Comparison of ENCODE assay signal across 27 mouse cellular contexts in genomic region chr8:28371752-28372151, GRCm38 (mm10).
"Had no signal": no experiment of that assay in that cellular context is flagged by ENCODE, and none has a peak within 500 bp of the region (broad histone marks: within the 10 kb centered on the region; RNA-seq: fewer than 3 reads in every experiment).

No protein-coding gene starts in this region.

- H3K27me3 ChIP-seq: heart, embryonic 12.5 days; intestine, embryonic 15.5 days; limb, embryonic 12.5 days; liver, embryonic 13.5 days; liver, embryonic 15.5 days had no signal

- H3K4me1 ChIP-seq: hindbrain, embryonic 10.5 days; intestine, embryonic 15.5 days; limb, embryonic 10.5 days; limb, embryonic 12.5 days; liver, embryonic 13.5 days; liver, embryonic 15.5 days had no signal

- DNase-seq: gastrocnemius, adult 2 months; gastrocnemius, postnatal 10 days; gastrocnemius, postnatal 25 days; heart, adult 18-20 months; heart, postnatal 10 days; heart, postnatal 4 days; kidney, adult 18-20 months; kidney, adult 8-10 months; kidney, postnatal 10 days; kidney, postnatal 25 days; kidney, postnatal 4 days; liver; liver, embryonic 13.5 days; liver, postnatal 0 days had no signal

- H3K9ac ChIP-seq: heart, embryonic 12.5 days; hindbrain, embryonic 14.5 days; intestine, embryonic 15.5 days; limb, embryonic 12.5 days; liver, embryonic 13.5 days; liver, embryonic 15.5 days; liver, postnatal 0 days had no signal

- H3K4me3 ChIP-seq: gastrocnemius, adult 2 months; heart, embryonic 10.5 days; heart, embryonic 12.5 days; hindbrain, embryonic 10.5 days; intestine, embryonic 15.5 days; layer of hippocampus, adult 2 months; left cerebral cortex, adult 2 months; limb, embryonic 10.5 days; limb, embryonic 12.5 days; liver, embryonic 13.5 days; liver, embryonic 15.5 days had no signal

- ATAC-seq: inflammation-experienced regulatory T-cells, adult 6 months; intestine, embryonic 15.5 days; intestine, postnatal 0 days; liver, postnatal 0 days had no signal

- H3K9me3 ChIP-seq: heart, embryonic 10.5 days; heart, embryonic 12.5 days; hindbrain, embryonic 10.5 days; intestine, embryonic 15.5 days; limb, embryonic 10.5 days; limb, embryonic 12.5 days; liver, embryonic 13.5 days; liver, embryonic 15.5 days had no signal

- H3K4me2 ChIP-seq: heart, embryonic 12.5 days; hindbrain, embryonic 14.5 days; intestine, embryonic 15.5 days; limb, embryonic 12.5 days; liver, embryonic 11.5 days; liver, embryonic 13.5 days; liver, embryonic 15.5 days had no signal

- H3K36me3 ChIP-seq: heart, embryonic 10.5 days; heart, embryonic 12.5 days; hindbrain, embryonic 10.5 days; intestine, embryonic 15.5 days; limb, embryonic 10.5 days; limb, embryonic 12.5 days; liver, embryonic 13.5 days; liver, embryonic 15.5 days had no signal

- H3K27ac ChIP-seq: gastrocnemius, adult 2 months; heart, embryonic 10.5 days; hindbrain, embryonic 10.5 days; hindbrain, embryonic 14.5 days; intestine, embryonic 15.5 days; layer of hippocampus, adult 2 months; left cerebral cortex, adult 2 months; limb, embryonic 10.5 days; limb, embryonic 12.5 days; liver, embryonic 13.5 days; liver, embryonic 15.5 days had no signal
